Mouse (Mus musculus) G1E-ER4 (cell line): ENCODE data around the gene Etl4. TPM values are rescaled to one million over a fixed set of nuclear protein-coding genes. Genes with fewer than 3 reads are reported as not detected.

ENCODE experiments used
- GATA1 ChIP-seq: IDR thresholded peaks from one replicate; pipeline ENCODE4 v1.8.0; 2012; ENCODE audit warnings: low read length, inconsistent platforms
- polyA plus RNA-seq: library from polyadenylated mRNA; stranded (reverse); fragments of >175 nt; gene quantifications from 2 replicates; pipeline ENCODE4 v1.2.3, GENCODE M21; 2012

The Etl4 gene
- polyA plus RNA-seq, 1 experiment: not detected

DNA sequence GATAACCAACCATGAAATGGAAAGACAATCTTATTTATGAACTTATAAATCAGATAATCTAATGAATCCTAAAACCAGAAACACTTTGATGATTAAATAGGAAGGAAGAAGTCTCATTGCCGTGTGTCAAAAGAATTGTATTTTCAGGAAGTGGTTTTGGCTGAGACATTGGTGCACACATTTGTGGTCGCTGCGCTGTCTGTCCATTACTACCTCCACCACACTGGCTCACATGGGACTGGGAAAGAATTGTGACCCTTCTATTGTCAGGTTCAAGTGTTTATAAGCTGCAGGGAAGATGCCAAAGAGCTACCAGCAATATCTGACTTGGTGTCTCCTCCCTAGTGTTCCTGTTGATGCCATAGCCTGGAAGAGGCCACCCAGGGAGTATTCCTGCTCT is 847.4 kb downstream of the Etl4 start:
- no peak for TF ChIP-seq GATA1

DNA sequence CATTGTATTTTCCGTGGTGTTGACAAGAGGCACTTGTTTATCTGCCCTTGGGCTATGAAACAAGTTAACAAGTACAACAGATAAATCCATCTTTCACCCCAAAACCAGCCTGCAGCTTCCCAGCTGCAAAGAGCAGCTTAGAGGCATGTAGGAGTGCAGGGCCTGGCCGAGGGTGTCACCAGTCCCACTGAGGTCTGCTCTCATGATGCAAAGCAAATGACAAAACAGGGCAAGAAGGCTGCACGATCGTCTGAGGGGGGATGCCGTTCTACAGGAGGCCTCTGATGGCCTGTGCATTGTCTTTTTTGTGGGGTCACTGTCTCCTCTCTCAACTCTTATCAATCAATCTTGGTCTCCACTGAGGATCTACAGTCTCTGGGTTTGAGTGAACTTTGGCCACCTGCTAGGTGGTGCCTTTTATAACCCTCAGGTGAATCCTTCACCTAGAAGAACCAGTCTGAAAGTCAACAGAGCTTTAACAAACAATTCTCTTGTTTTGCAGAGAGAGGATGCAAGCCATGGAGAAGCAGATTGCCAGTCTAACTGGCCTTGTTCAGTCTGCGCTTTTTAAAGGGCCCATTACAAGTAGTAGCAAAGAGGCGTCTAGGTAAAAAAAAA is 849.6 kb downstream of the Etl4 start:
- no peak for TF ChIP-seq GATA1

GRCm38 (mm10) chr2:20761320-20761719 is 851.7 kb downstream of the Etl4 start:
- TF ChIP-seq GATA1: no peak

DNA sequence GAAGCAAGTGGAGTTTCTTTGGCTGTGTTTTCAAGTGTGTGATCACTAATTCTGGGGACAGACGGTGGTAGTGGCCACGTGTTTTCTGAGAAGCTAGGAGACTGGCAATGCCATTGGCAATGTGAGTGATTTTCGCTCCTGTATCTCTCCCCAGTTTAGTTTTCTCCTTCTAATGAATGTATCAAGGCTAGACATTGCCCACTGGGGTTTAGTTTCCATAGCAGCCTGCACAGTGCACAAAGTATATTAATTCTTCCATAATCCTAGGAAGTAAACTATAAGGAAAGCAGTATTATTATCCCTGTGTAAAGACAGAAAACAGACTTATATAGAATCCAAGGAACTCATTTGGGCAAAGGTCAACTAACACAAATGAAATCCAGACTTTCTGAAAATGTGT is 852.2 kb downstream of the Etl4 start:
- no peak for TF ChIP-seq GATA1

GRCm38 (mm10) chr2:20763511-20764212 is 854.1 kb downstream of the Etl4 start:
- TF ChIP-seq GATA1: no peak

DNA sequence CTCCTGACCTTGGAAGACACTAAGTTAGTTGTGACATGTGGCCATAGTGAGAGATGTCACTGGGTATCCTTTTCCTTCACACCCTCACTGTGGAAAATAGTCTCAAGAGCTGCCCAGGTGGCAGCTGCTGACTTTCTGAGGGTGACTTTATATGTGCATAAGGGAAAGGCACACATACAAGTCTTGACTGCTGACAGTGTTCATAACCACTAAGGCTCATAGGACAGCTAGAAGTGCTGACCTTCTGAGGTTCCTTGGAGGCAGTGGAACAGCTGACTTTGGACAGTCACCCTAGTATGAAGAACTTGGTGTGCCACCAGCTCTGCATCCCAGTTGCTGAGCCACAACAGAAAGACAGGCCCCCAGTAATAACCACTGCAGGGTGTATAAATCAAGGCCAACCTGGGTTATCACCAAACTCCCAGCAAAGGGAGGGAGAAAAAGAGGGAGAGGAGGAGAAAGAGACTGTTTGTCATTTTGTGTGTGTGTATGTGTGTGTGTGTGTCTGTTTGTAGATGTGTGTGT is 855.0 kb downstream of the Etl4 start:
- TF ChIP-seq GATA1: no peak

DNA sequence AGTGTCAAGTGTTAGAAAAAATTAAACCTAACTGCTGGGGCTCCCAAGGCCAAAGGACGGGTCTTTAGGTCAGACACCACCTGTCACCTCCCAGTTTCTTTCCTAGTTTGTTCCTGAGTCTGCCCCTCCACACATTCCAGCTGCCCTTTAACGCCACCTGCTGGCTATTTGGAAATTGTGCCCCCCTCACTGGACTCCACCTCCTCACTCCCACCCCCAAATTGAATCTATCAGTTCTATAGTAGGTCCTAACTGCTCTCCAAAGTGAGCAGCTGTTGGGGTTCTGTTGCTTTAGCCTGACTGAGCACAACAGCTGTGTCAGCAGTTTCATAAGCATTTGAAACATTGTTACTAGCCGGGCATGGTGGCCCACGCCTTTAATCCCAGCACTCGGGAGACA is 859.1 kb downstream of the Etl4 start:
- TF ChIP-seq GATA1: no peak

- no peak for TF ChIP-seq GATA1
Measured at GRCm38 (mm10) chr2:20770171-20770570, 860.6 kb downstream of the Etl4 start.

DNA sequence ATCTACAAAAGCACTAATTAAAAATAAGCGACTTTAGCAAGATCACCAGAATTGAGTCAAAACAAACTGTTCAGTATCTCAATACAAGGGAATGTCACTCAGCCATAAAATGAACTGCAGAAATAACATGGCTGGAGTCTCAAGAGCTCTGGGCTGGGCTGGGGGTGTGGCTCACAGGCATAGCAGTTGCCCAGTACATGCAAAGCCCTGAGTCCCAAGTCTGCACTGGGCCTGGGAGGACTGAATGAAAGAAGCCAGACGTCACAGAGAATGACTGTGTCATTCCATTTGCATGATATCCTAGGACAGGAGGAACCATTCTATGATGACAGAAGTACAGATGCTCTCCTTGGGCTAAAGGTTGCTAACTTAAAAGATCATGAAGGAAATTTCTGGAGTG is 864.9 kb downstream of the Etl4 start:
- no peak for TF ChIP-seq GATA1

- no peak for TF ChIP-seq GATA1
Measured at GRCm38 (mm10) chr2:20776171-20776704, 866.7 kb downstream of the Etl4 start.

GRCm38 (mm10) chr2:20777931-20778330 is 868.4 kb downstream of the Etl4 start:
- no peak for TF ChIP-seq GATA1

DNA sequence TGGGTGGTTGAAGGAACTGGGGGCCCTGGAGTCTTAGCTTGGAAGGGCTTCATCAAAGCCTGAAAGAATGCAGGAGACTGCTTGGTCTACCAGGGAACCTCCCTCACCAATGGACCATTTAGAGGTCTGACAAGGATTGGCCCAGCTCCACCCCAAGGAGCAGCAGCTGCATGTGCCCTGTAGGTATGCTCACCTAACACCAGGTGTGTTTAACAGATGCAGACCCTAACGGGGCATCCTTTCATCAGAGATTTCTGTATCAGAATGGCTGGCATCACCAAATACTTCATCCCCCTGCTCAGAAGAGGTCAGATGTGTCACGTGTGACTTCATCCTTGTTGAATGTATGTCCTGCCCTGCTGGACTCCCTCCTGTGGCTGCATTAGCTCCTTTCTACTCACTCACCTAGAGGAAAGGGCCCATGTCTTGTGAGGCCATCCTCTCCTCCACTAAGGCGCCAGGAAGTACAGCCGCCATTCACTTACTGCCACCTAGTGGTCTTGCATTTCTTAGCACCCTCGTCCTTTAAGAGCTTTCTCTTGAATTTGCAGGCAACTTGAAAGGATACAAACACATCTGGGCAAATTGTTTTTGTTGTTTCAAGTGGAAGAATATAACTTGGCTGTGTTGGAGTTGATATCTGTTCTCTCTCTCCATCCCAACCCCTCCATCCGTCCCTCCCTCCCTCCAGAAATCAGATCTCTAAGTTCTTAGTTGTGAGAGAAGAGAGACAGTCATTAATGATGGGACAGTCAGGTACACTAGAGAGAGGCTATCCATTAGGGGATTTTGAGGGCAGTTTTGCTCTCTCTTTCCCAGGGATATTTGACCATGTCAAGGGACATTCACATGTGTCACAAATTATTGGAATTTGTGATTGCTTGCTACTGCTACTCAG is 870.2 kb downstream of the Etl4 start:
- no peak for TF ChIP-seq GATA1

DNA sequence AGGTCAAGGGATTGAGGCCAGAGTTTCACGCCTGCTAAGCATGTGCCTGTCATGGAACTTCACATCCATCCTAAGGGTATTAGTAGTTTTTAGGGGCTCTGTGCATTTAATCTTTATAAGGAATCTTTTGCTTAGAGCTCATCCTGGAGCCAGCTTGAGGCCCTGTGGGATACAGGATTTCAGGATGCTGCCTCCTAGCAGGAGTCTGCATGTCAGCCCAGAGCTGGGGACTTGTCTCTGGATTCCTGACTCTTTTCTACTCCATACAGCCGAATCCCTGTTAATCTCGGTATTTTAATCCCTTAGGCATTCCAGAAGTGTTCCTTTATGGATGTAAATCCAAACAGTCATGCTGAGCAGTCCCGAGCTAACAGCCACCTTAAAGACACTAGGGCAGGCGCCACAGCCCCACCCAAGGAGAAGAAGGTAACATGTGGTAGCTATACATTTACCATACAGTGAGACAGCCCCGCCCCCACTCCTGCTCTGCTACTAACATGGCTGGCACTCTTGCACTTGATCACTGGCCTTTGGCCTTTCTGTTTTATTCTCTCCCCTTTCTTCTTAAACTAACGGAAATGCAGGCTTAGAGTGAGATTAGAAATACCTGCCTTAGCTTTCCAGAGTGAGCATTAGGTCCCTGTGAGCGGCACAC is 891.8 kb downstream of the Etl4 start:
- TF ChIP-seq GATA1: no peak

- no peak for TF ChIP-seq GATA1
Measured at GRCm38 (mm10) chr2:20811506-20811905, 901.9 kb downstream of the Etl4 start.

DNA sequence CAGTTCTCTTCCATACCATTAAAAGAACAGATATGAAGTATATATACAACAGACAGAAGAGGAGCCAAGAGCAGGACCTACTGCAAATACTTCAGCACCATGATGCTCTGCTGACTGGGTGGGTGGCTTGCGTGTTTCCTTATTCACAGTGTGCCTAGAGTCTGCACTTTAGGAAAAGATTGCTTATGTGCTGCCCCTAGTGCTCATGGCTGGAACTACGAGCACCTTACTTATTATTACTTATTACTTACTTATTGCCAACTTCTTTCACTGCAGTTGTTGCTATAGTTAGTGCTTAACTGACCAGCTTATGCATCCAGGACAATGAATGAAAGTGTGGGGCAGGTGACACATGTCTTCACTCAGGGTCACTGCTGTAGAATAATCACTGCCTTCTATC is 904.4 kb downstream of the Etl4 start:
- no peak for TF ChIP-seq GATA1

GRCm38 (mm10) chr2:20818226-20818625 is 908.6 kb downstream of the Etl4 start:
- no peak for TF ChIP-seq GATA1
